Mouse (Mus musculus): ENCODE measurements around the gene Eapp. TPM values are rescaled to one million over a fixed set of nuclear protein-coding genes. Genes with fewer than 3 reads are reported as not detected.

Eapp gene
- polyA plus RNA-seq, 1 experiment from 2014 or later: 62.9 TPM

- Histone ChIP-seq H3K36me3 (ENCODE audit: inconsistent target) (no peaks in the 10 kb centered on the region), H3K4me3 (ENCODE audit: inconsistent target) (no peak overlapping the region), H3K27ac (no peak overlapping the region), H3K79me2 (ENCODE audit: inconsistent target) (peaks cover 35% of the 10 kb centered on the region)
- 73% methylated on average over 2 of the region's 2 CpGs for WGBS (ENCODE audit: missing documents)
These were observed 38.5 kb downstream of the Eapp start for GRCm38 (mm10) chr12:54657226-54657625.

GRCm38 (mm10) chr12:54656396-54657171 lies 39.1 kb downstream of the Eapp start, which contains the start of gene Sptssa:
Gene Sptssa (minus strand): TSS chr12:54656573.
- Histone ChIP-seq H3K27ac (peak within 1 kb of the TSS; percentile 96), H3K36me3 (ENCODE audit: inconsistent target) (no peaks in the 10 kb centered on the region)
- WGBS (ENCODE audit: missing documents): 10% methylated on average over 52 of the region's 53 CpGs

DNA sequence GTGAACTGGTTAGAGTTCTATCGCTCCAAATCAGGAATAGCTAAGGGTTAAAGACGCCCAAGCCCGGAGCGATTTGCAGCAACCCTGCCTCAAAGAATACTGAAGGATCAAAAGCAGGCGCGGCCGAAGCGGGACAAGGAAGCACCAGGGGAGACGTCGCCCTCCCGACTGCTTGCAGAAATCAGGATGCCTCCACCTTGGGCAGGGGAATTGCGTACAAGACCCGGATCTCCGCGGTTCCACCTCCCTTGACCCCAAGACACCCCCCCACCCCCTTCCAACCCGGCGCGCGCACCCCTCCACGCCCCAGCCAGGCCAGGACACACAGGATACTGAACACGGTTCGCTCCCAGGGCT lies 39.7 kb downstream of the Eapp start:
- H3K27ac ChIP-seq: peak overlapping the region; percentile 96
- peaks cover 47% of the 10 kb centered on the region for H3K79me2 ChIP-seq (ENCODE audit: inconsistent target)
- H3K4me3 ChIP-seq (ENCODE audit: inconsistent target): peak overlapping the region; percentile 94
- H3K36me3 ChIP-seq (ENCODE audit: inconsistent target): no peaks in the 10 kb centered on the region
- WGBS (ENCODE audit: missing documents): 1% methylated on average over 22 of the region's 22 CpGs

More at GRCm38 (mm10) chr12:54656396-54657171, 39.1 kb downstream of the Eapp start, which contains the start of gene Sptssa:
- H3K79me2 ChIP-seq (ENCODE audit: inconsistent target): peaks cover 42% of the 10 kb centered on the region
- H3K4me3 ChIP-seq (ENCODE audit: inconsistent target): peak within 1 kb of the TSS; percentile 94

- H3K4me3 ChIP-seq (ENCODE audit: inconsistent target): peak overlapping the region; percentile 94
- H3K79me2 ChIP-seq (ENCODE audit: inconsistent target): peaks cover 53% of the 10 kb centered on the region
- H3K36me3 ChIP-seq (ENCODE audit: inconsistent target): 0 out of 2 replicates have a peak, but pooled peaks cover 3% of the 10 kb centered on the region
- peak overlapping the region; percentile 96 for H3K27ac ChIP-seq
- WGBS (ENCODE audit: missing documents): 8% methylated on average over 16 of the region's 16 CpGs
These were observed 40.2 kb downstream of the Eapp start for GRCm38 (mm10) chr12:54655292-54656038.

GRCm38 (mm10) chr12:54654741-54655140 lies 41.0 kb downstream of the Eapp start:
- H3K4me3 ChIP-seq (ENCODE audit: inconsistent target): peak overlapping the region; percentile 94
- 0 out of 2 replicates have a peak, but pooled peaks cover 7% of the 10 kb centered on the region for H3K36me3 ChIP-seq (ENCODE audit: inconsistent target)
- 0% methylated on average over 1 of the region's 1 CpGs for WGBS (ENCODE audit: missing documents)
- peak overlapping the region; percentile 96 for H3K27ac ChIP-seq
- peaks cover 60% of the 10 kb centered on the region for H3K79me2 ChIP-seq (ENCODE audit: inconsistent target)

DNA sequence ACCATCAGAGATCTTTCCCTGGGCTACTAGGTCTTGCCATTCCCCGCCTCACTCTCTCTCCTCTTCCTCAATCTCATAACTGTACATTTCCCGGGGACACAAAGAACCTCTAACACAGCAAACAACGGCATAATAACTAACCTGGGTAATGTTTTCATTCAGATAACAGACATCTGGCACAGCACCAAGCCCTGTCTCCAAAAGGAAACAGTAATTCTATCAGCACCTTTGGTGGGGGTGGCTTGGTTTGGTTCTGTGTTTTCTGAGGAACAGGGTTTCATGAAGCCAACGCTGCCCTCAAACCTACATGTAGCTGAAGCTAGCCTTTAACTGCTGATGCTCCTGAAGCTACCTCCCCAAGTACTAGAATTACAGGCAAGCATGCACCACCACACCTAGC lies 41.6 kb downstream of the Eapp start:
- Histone ChIP-seq H3K36me3 (ENCODE audit: inconsistent target) (peaks cover 7% of the 10 kb centered on the region; the same call in 1 of the 2 replicates), H3K4me3 (ENCODE audit: inconsistent target) (peak overlapping the region; percentile 94), H3K27ac (peak overlapping the region; percentile 96), H3K79me2 (ENCODE audit: inconsistent target) (peaks cover 66% of the 10 kb centered on the region)
- WGBS (ENCODE audit: missing documents): 26% methylated on average over 4 of the region's 4 CpGs

GRCm38 (mm10) chr12:54652346-54652745 lies 43.4 kb downstream of the Eapp start:
- peaks cover 17% of the 10 kb centered on the region for H3K36me3 ChIP-seq (ENCODE audit: inconsistent target)
- no peak overlapping the region for H3K4me3 ChIP-seq (ENCODE audit: inconsistent target)
- 17% methylated on average over 12 of the region's 12 CpGs for WGBS (ENCODE audit: missing documents)
- H3K79me2 ChIP-seq (ENCODE audit: inconsistent target): peaks cover 84% of the 10 kb centered on the region
- no peak overlapping the region for H3K27ac ChIP-seq

- Histone ChIP-seq H3K36me3 (ENCODE audit: inconsistent target) (peaks cover 20% of the 10 kb centered on the region), H3K4me3 (ENCODE audit: inconsistent target) (no peak overlapping the region), H3K79me2 (ENCODE audit: inconsistent target) (peaks cover 89% of the 10 kb centered on the region), H3K27ac (no peak overlapping the region)
- WGBS (ENCODE audit: missing documents): 34% methylated on average over 8 of the region's 8 CpGs
These were observed 43.9 kb downstream of the Eapp start for GRCm38 (mm10) chr12:54651820-54652219.

GRCm38 (mm10) chr12:54651158-54651557 lies 44.5 kb downstream of the Eapp start:
- WGBS (ENCODE audit: missing documents): 71% methylated on average over 1 of the region's 1 CpGs
- peaks cover 96% of the 10 kb centered on the region for H3K79me2 ChIP-seq (ENCODE audit: inconsistent target)
- H3K36me3 ChIP-seq (ENCODE audit: inconsistent target): peaks cover 20% of the 10 kb centered on the region
- H3K27ac ChIP-seq: no peak overlapping the region
- no peak overlapping the region for H3K4me3 ChIP-seq (ENCODE audit: inconsistent target)

- Histone ChIP-seq H3K4me3 (ENCODE audit: inconsistent target) (no peak overlapping the region), H3K79me2 (ENCODE audit: inconsistent target) (peaks cover 50% of the 10 kb centered on the region), H3K36me3 (ENCODE audit: inconsistent target) (peaks cover 18% of the 10 kb centered on the region), H3K27ac (no peak overlapping the region)
- WGBS (ENCODE audit: missing documents): 100% methylated on average over 2 of the region's 2 CpGs
These were observed 50.8 kb downstream of the Eapp start for GRCm38 (mm10) chr12:54644947-54645346.

- Histone ChIP-seq H3K4me3 (ENCODE audit: inconsistent target) (no peak overlapping the region), H3K79me2 (ENCODE audit: inconsistent target) (peaks cover 34% of the 10 kb centered on the region), H3K27ac (no peak overlapping the region), H3K36me3 (ENCODE audit: inconsistent target) (peaks cover 18% of the 10 kb centered on the region)
- WGBS (ENCODE audit: missing documents): 20% methylated on average over 5 of the region's 5 CpGs
These were observed 52.3 kb downstream of the Eapp start for GRCm38 (mm10) chr12:54643320-54643892.

DNA sequence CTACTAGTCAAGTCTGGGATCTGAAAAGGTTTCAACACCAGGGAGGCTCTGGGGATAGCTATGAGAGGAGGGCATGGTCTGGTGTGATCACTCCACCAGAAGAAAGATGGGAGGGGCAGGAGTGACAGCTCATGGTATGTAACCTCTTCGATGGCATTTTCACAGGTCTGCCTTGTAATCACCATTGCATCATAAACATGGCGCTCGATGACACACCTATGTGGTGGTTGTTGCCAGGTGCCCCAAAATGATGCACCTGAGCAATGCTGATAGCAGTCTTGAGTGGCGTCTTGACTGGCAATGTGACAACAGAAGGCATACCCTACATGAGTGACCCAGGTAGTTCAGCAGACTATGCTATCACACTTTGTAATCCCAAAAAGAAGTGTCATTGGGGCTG lies 54.3 kb downstream of the Eapp start:
- peaks cover 14% of the 10 kb centered on the region; the same call in 1 of the 2 replicates for H3K79me2 ChIP-seq (ENCODE audit: inconsistent target)
- H3K27ac ChIP-seq: no peak overlapping the region
- H3K36me3 ChIP-seq (ENCODE audit: inconsistent target): peaks cover 5% of the 10 kb centered on the region; the same call in 1 of the 2 replicates
- 100% methylated on average over 2 of the region's 4 CpGs for WGBS (ENCODE audit: missing documents)
- H3K4me3 ChIP-seq (ENCODE audit: inconsistent target): no peak overlapping the region

- H3K36me3 ChIP-seq (ENCODE audit: inconsistent target): peaks cover 2% of the 10 kb centered on the region; the same call in 1 of the 2 replicates
- 78% methylated on average over 6 of the region's 6 CpGs for WGBS (ENCODE audit: missing documents)
- H3K27ac ChIP-seq: no peak overlapping the region
- H3K79me2 ChIP-seq (ENCODE audit: inconsistent target): peaks cover 3% of the 10 kb centered on the region; the same call in 1 of the 2 replicates
- no peak overlapping the region for H3K4me3 ChIP-seq (ENCODE audit: inconsistent target)
These were observed 55.4 kb downstream of the Eapp start for GRCm38 (mm10) chr12:54640259-54640658.

- no peaks in the 10 kb centered on the region for H3K79me2 ChIP-seq (ENCODE audit: inconsistent target)
- no peak overlapping the region for H3K4me3 ChIP-seq (ENCODE audit: inconsistent target)
- no peaks in the 10 kb centered on the region for H3K36me3 ChIP-seq (ENCODE audit: inconsistent target)
- H3K27ac ChIP-seq: peak overlapping the region; percentile 70
- WGBS (ENCODE audit: missing documents): 11% methylated on average over 1 of the region's 1 CpGs
These were observed 58.7 kb downstream of the Eapp start for GRCm38 (mm10) chr12:54637033-54637432.
